Mouse (Mus musculus) kidney, embryonic 14.5 days (tissue): ENCODE data around the gene Ctc1. TPM values are rescaled to one million over a fixed set of nuclear protein-coding genes. Genes with fewer than 3 reads are reported as not detected.

Experiments
- ATAC-seq: fragments of 200-750 bp; cut with Nextera tagmentation; 2 replicates; pipeline ENCODE4 v1.8.0; 2017; ENCODE audit warnings: moderate number of reproducible peaks, mild to moderate bottlenecking, moderate TSS enrichment, moderate library complexity; ENCODE audit not compliant: low FRiP score, low TSS enrichment
- H3K27ac ChIP-seq: fragments of 300-500 bp; sonication (generic); 2 replicates; pipeline ENCODE4 v1.5.1; 2014; ENCODE audit warnings: low read depth, mild to moderate bottlenecking, low read length, moderate library complexity, mixed read lengths
- H3K27me3 ChIP-seq: fragments of 300-500 bp; sonication (generic); 2 replicates; pipeline ENCODE4 v1.6.1; 2014; ENCODE audit warnings: mild to moderate bottlenecking, low read length; ENCODE audit not compliant: control insufficient read depth, insufficient read depth
- H3K36me3 ChIP-seq: fragments of 300-500 bp; sonication (generic); 2 replicates; pipeline ENCODE4 v1.6.1; 2014; ENCODE audit warnings: low read length, mixed read lengths; ENCODE audit not compliant: control insufficient read depth, insufficient read depth
- H3K4me1 ChIP-seq: fragments of 300-500 bp; sonication (generic); 2 replicates; pipeline ENCODE4 v1.6.1; 2014; ENCODE audit warnings: low read length, mixed read lengths; ENCODE audit not compliant: control insufficient read depth, insufficient read depth
- H3K4me2 ChIP-seq: fragments of 300-500 bp; sonication (generic); replicated peaks from 2 replicates; pipeline ENCODE4 v1.6.1; 2014; ENCODE audit warnings: low read depth, mild to moderate bottlenecking, low read length
- H3K4me3 ChIP-seq: fragments of 300-500 bp; sonication (generic); 2 replicates; pipeline ENCODE4 v1.5.1; 2014; ENCODE audit warnings: mild to moderate bottlenecking, low read length
- H3K9ac ChIP-seq: fragments of 300-500 bp; sonication (generic); 2 replicates; pipeline ENCODE4 v1.6.1; 2014; ENCODE audit warnings: low read depth, mild to moderate bottlenecking, low read length, moderate library complexity
- H3K9me3 ChIP-seq: fragments of 300-500 bp; sonication (generic); 2 replicates; pipeline ENCODE4 v1.6.1; 2016; ENCODE audit warnings: low read length; ENCODE audit not compliant: control insufficient read depth
- WGBS: fragments of 180-500 bp; shearing (Covaris S2); extraction: QIAGEN DNeasy Blood & Tissue Kit; methylation state at CpG from one replicate; pipeline ENCODE4 v1.1.7; 2014; 5-methylcytosine and 5-hydroxymethylcytosine counted together
- polyA plus RNA-seq: library from polyadenylated mRNA; unstranded; fragments of >200 nt; fragmentation: Nextera tagmentation; extraction: Ambion mirVana; gene quantifications from 2 replicates; pipeline ENCODE4 v1.2.1, GENCODE M21; 2014

Ctc1 gene
- polyA plus RNA-seq, 1 experiment from 2014 or later = 62.3 TPM

DNA sequence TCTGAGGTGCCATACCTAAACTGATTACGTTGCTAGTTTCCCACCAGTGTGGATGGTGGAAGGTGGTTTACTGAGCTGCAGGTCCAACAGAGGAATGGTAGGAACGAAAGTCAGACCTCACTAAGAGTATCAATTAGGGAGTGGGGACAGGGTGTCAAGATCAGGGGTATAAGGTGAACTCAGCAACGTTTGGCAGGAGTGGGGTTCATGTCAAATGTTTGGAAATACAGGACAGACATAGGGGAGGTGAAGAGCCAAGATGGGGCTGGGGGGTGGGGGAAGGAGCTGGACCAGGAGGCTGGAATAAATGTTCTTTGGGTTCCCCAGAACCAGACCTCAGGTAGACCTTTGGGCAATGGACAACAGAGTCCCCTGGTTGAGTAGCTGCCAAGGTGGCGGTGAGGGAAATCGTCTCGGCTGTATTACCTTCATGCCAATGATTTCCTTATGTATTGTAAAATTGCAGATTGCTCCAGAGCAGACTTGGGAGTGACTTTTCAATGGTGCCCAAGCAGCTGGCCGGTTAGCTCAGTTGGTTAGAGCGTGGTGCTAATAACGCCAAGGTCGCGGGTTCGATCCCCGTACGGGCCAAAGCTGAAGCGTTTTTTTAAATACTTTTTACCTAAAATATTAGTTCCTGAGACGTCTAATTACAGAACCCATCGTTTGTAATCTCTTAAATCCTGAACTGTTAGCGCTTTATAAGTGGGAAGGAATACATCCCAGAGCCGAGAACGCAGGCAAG, 20.9 kb downstream of the Ctc1 start:
- ATAC-seq = no peak
- Histone ChIP-seq H3K4me1 (peaks cover 19% of the 10 kb centered on the region), H3K4me2 (peak overlapping the region; percentile 65), H3K9ac (peak overlapping the region; percentile 76), H3K27me3 (no peaks in the 10 kb centered on the region), H3K36me3 (peaks cover 30% of the 10 kb centered on the region), H3K4me3 (peak overlapping the region; percentile 87), H3K27ac (peak overlapping the region; percentile 83), H3K9me3 (no peaks in the 10 kb centered on the region)
- WGBS = 8% methylated on average over 20 of the region's 20 CpGs

- H3K36me3 ChIP-seq = peaks cover 29% of the 10 kb centered on the region
- H3K9ac ChIP-seq = peak overlapping the region; percentile 76
- WGBS = 1% methylated on average over 34 of the region's 34 CpGs
- peaks cover 19% of the 10 kb centered on the region for H3K4me1 ChIP-seq
- ATAC-seq = peak; percentile 22; the same call in 1 of the 2 replicates
- H3K27me3 ChIP-seq = no peaks in the 10 kb centered on the region
- no peaks in the 10 kb centered on the region for H3K9me3 ChIP-seq
- peak overlapping the region; percentile 83 for H3K27ac ChIP-seq
- peak overlapping the region; percentile 65 for H3K4me2 ChIP-seq
- peak overlapping the region; percentile 87 for H3K4me3 ChIP-seq
Measured at GRCm38 (mm10) chr11:69037231-69038061, 21.7 kb downstream of the Ctc1 start.

DNA sequence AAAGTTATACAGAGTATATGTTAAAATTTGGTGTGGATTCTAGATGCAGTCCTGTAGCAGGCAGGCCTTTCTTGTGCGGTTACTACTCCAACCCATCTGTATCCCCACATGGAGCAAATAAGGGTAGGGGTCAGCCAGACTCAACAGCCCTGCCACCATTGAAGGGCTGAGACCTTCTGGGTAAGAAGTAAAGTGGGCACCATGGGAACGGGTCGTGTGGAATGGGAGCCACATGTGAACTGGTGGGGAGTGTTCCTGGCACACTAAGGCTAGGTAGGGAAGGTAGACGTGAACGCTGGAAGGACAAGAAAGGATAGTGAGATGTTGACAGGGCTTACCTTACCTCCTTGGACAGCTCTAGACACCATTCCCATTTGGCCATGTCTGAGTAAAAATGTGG, 22.5 kb downstream of the Ctc1 start:
- Histone ChIP-seq H3K27me3 (no peaks in the 10 kb centered on the region), H3K27ac (no peak overlapping the region), H3K9ac (no peak overlapping the region), H3K36me3 (peaks cover 22% of the 10 kb centered on the region), H3K9me3 (no peaks in the 10 kb centered on the region), H3K4me2 (no peak overlapping the region), H3K4me1 (peaks cover 19% of the 10 kb centered on the region), H3K4me3 (peak overlapping the region; percentile 5; the same call in 1 of the 2 replicates)
- 83% methylated on average over 5 of the region's 5 CpGs for WGBS
- ATAC-seq = no peak

GRCm38 (mm10) chr11:69045531-69046394, 30.1 kb downstream of the Ctc1 start, which contains the start of gene Aurkb:
Gene Aurkb (plus strand): TSS chr11:69045647.
- ATAC-seq = peak; percentile 81
- Histone ChIP-seq H3K4me1 (peaks cover 15% of the 10 kb centered on the region), H3K27ac (peak within 1 kb of the TSS; percentile 96), H3K36me3 (peaks cover 30% of the 10 kb centered on the region), H3K9me3 (no peaks in the 10 kb centered on the region), H3K9ac (peak within 1 kb of the TSS; percentile 88), H3K4me3 (peak within 1 kb of the TSS; percentile 90), H3K4me2 (peak within 1 kb of the TSS; percentile 76), H3K27me3 (no peaks in the 10 kb centered on the region)
- WGBS = under 1% methylated on average over 54 of the region's 54 CpGs

DNA sequence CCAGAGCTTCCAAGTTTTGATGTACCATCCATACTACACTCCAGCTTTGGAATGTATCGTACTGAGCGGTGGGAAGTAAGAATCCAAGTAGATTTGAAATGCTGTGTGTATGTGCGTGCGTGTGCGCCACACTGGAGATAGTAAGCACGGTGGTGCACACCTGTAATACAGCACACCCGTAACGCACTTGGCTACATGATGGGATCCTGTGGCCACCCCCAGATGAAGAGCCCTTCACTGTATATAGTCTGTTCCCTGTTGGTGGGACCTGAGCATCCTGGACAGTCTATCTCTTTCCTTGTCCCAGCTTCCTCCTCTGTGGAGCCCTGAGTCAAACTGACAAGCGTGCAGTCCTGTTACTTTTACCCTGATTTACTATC, 30.7 kb downstream of the Ctc1 start:
- no peaks in the 10 kb centered on the region for H3K27me3 ChIP-seq
- ATAC-seq = no peak
- H3K27ac ChIP-seq = peak overlapping the region; percentile 96
- peak overlapping the region; percentile 76 for H3K4me2 ChIP-seq
- no peaks in the 10 kb centered on the region for H3K9me3 ChIP-seq
- H3K4me1 ChIP-seq = peaks cover 15% of the 10 kb centered on the region
- peaks cover 36% of the 10 kb centered on the region for H3K36me3 ChIP-seq
- peak overlapping the region; percentile 90 for H3K4me3 ChIP-seq
- WGBS = 10% methylated on average over 9 of the region's 9 CpGs
- H3K9ac ChIP-seq = peak overlapping the region; percentile 88

- Histone ChIP-seq H3K9me3 (no peaks in the 10 kb centered on the region), H3K4me2 (peak overlapping the region; percentile 76; the same call in 1 of the 2 replicates), H3K9ac (no peak overlapping the region), H3K4me3 (no peak overlapping the region), H3K27me3 (no peaks in the 10 kb centered on the region), H3K36me3 (peaks cover 41% of the 10 kb centered on the region), H3K27ac (no peak overlapping the region), H3K4me1 (peaks cover 15% of the 10 kb centered on the region)
- 88% methylated on average over 12 of the region's 12 CpGs for WGBS
- no peak for ATAC-seq
Measured at GRCm38 (mm10) chr11:69047592-69047991, 31.9 kb downstream of the Ctc1 start.

- Histone ChIP-seq H3K4me3 (no peak overlapping the region), H3K9ac (no peak overlapping the region), H3K9me3 (no peaks in the 10 kb centered on the region), H3K36me3 (peaks cover 41% of the 10 kb centered on the region), H3K27ac (no peak overlapping the region), H3K27me3 (no peaks in the 10 kb centered on the region), H3K4me2 (no peak overlapping the region), H3K4me1 (peaks cover 15% of the 10 kb centered on the region)
- WGBS = 93% methylated on average over 14 of the region's 14 CpGs
- no peak for ATAC-seq
Measured at GRCm38 (mm10) chr11:69048151-69048550, 32.4 kb downstream of the Ctc1 start.

DNA sequence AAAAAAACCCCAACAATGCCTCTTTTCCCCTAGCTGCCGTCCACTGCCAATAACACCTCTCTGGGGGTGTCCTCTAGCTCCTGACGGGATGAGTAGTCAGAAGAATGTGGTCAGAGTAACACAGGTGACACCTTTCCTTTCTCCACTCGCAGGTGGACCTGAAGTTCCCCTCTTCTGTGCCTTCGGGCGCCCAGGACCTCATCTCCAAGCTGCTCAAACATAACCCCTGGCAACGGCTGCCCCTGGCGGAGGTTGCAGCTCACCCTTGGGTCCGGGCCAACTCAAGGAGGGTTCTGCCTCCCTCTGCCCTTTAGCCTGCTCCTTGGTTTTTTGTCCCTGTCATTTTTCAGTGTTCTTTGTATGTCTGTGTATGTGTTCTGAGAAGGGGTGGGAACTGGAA, 35.0 kb downstream of the Ctc1 start:
- H3K27me3 ChIP-seq = no peaks in the 10 kb centered on the region
- no peak overlapping the region for H3K4me2 ChIP-seq
- no peak overlapping the region for H3K4me3 ChIP-seq
- no peaks in the 10 kb centered on the region for H3K9me3 ChIP-seq
- peaks cover 15% of the 10 kb centered on the region for H3K4me1 ChIP-seq
- H3K27ac ChIP-seq = no peak overlapping the region
- no peak for ATAC-seq
- 85% methylated on average over 8 of the region's 8 CpGs for whole genome bisulfite sequencing
- H3K36me3 ChIP-seq = peaks cover 44% of the 10 kb centered on the region
- H3K9ac ChIP-seq = no peak overlapping the region
